Mouse (Mus musculus) ES-Bruce4 (cell line): ENCODE results near the gene Sned1.

Experiments used
- CTCF ChIP-seq: IDR thresholded peaks from one replicate; pipeline ENCODE4 v1.8.1; 2011; ENCODE audit warnings: low read depth, low read length
- EP300 ChIP-seq: IDR thresholded peaks from 2 replicates; pipeline ENCODE4 v1.6.1; 2011; ENCODE audit warnings: low read depth, low read length; ENCODE audit not compliant: insufficient read depth
- POLR2A ChIP-seq: IDR thresholded peaks from one replicate; pipeline ENCODE4 v1.8.1; 2011; ENCODE audit warnings: low read length; ENCODE audit not compliant: insufficient read depth

GRCm38 (mm10) chr1:93300578-93300977, 64.9 kb downstream of the Sned1 start:
- no peak for TF ChIP-seq CTCF
- TF ChIP-seq POLR2A: no peak
- TF ChIP-seq EP300: no peak
